Mouse (Mus musculus) intestine, embryonic 16.5 days (tissue): ENCODE data around the gene Tfap2a. TPM values are rescaled to one million over a fixed set of nuclear protein-coding genes. Genes with fewer than 3 reads are reported as not detected.

Experiments
- ATAC-seq: fragments of 200-750 bp; cut with Nextera tagmentation; 2 replicates; pipeline ENCODE4 v1.8.0; 2017; ENCODE audit warnings: moderate TSS enrichment, moderate library complexity
- H3K27ac ChIP-seq: fragments of 300-500 bp; sonication (generic); 2 replicates; pipeline ENCODE4 v1.5.1; 2014; ENCODE audit warnings: mild to moderate bottlenecking, low read length
- H3K27me3 ChIP-seq: fragments of 300-500 bp; sonication (generic); replicated peaks from 2 replicates; pipeline ENCODE4 v1.6.1; 2014; ENCODE audit warnings: low read length, control low read depth, mixed read lengths; ENCODE audit not compliant: control insufficient read depth, insufficient read depth
- H3K36me3 ChIP-seq: fragments of 300-500 bp; sonication (generic); 2 replicates; pipeline ENCODE4 v1.6.1; 2014; ENCODE audit warnings: low read length, control low read depth; ENCODE audit not compliant: control insufficient read depth, insufficient read depth
- H3K4me1 ChIP-seq: fragments of 300-500 bp; sonication (generic); 2 replicates; pipeline ENCODE4 v1.6.1; 2014; ENCODE audit warnings: low read length, control low read depth, mixed read lengths; ENCODE audit not compliant: control insufficient read depth, insufficient read depth
- H3K4me2 ChIP-seq: fragments of 300-500 bp; sonication (generic); 2 replicates; pipeline ENCODE4 v1.6.1; 2014; ENCODE audit warnings: low read depth, low read length, control low read depth
- H3K4me3 ChIP-seq: fragments of 300-500 bp; sonication (generic); 2 replicates; pipeline ENCODE4 v1.5.1; 2014; ENCODE audit warnings: mild to moderate bottlenecking, low read length
- H3K9ac ChIP-seq: fragments of 300-500 bp; sonication (generic); 2 replicates; pipeline ENCODE4 v1.6.1; 2014; ENCODE audit warnings: low read depth, low read length
- H3K9me3 ChIP-seq: fragments of 300-500 bp; sonication (generic); 2 replicates; pipeline ENCODE4 v1.6.1; 2016; ENCODE audit warnings: low read length, control low read depth; ENCODE audit not compliant: control insufficient read depth
- WGBS: fragments of 180-500 bp; shearing (Covaris S2); extraction: QIAGEN DNeasy Blood & Tissue Kit; methylation state at CpG from one replicate; pipeline ENCODE4 v1.1.7; 2014; 5-methylcytosine and 5-hydroxymethylcytosine counted together
- polyA plus RNA-seq: library from polyadenylated mRNA; unstranded; fragments of >200 nt; fragmentation: Nextera tagmentation; extraction: Ambion mirVana; gene quantifications from 2 replicates; pipeline ENCODE4 v1.2.1, GENCODE M21; 2015

Tfap2a gene
- polyA plus RNA-seq, 1 experiment from 2014 or later: 0.24 TPM

GRCm38 (mm10) chr13:40685790-40686189 is 52.4 kb downstream of the Tfap2a start:
- no peaks in the 10 kb centered on the region for H3K27me3 ChIP-seq
- no peaks in the 10 kb centered on the region for H3K36me3 ChIP-seq
- H3K27ac ChIP-seq: no peak overlapping the region
- no peaks in the 10 kb centered on the region for H3K4me1 ChIP-seq
- H3K9ac ChIP-seq: no peak overlapping the region
- no peak for ATAC-seq
- 96% methylated on average over 3 of the region's 3 CpGs for WGBS
- H3K9me3 ChIP-seq: no peaks in the 10 kb centered on the region
- no peak overlapping the region for H3K4me2 ChIP-seq
- no peak overlapping the region for H3K4me3 ChIP-seq

GRCm38 (mm10) chr13:40676730-40677129 is 61.4 kb downstream of the Tfap2a start:
- Histone ChIP-seq H3K9ac (no peak overlapping the region), H3K4me1 (no peaks in the 10 kb centered on the region), H3K36me3 (no peaks in the 10 kb centered on the region), H3K4me3 (no peak overlapping the region), H3K27me3 (no peaks in the 10 kb centered on the region), H3K27ac (no peak overlapping the region), H3K9me3 (no peaks in the 10 kb centered on the region), H3K4me2 (no peak overlapping the region)
- no peak for ATAC-seq
- 38% methylated on average over 4 of the region's 4 CpGs for WGBS

Other genes with a start within 250 kb of the Tfap2a start
- gene Gcnt2, start 121.4 kb upstream of the Tfap2a start, polyA plus RNA-seq: 14.5 and 17.3 TPM in 2 replicates